Mouse (Mus musculus) liver, embryonic 13.5 days (tissue): ENCODE data around the gene Gm20604. TPM values are rescaled to one million over a fixed set of nuclear protein-coding genes. Genes with fewer than 3 reads are reported as not detected.

Experiments
- ATAC-seq: fragments of 200-750 bp; cut with Nextera tagmentation; 2 replicates; pipeline ENCODE4 v1.8.0; 2017; ENCODE audit warnings: low read depth, mild to moderate bottlenecking, moderate number of reproducible peaks, moderate library complexity
- DNase-seq: peaks from one replicate; pipeline ENCODE4 v3.0.0; 2022
- H3K27ac ChIP-seq: fragments of 300-500 bp; sonication (generic); 2 replicates; pipeline ENCODE4 v1.5.1; 2015; ENCODE audit warnings: moderate library complexity, mild to moderate bottlenecking, inconsistent platforms
- H3K27me3 ChIP-seq: fragments of 300-500 bp; sonication (generic); 2 replicates; pipeline ENCODE4 v1.6.1; 2015; ENCODE audit warnings: mild to moderate bottlenecking, inconsistent platforms
- H3K36me3 ChIP-seq: fragments of 300-500 bp; sonication (generic); 2 replicates; pipeline ENCODE4 v1.6.1; 2015; ENCODE audit warnings: mild to moderate bottlenecking, inconsistent platforms
- H3K4me1 ChIP-seq: fragments of 300-500 bp; sonication (generic); replicated peaks from 2 replicates; pipeline ENCODE4 v1.6.1; 2015; ENCODE audit warnings: inconsistent platforms
- H3K4me2 ChIP-seq: fragments of 300-500 bp; sonication (generic); 2 replicates; pipeline ENCODE4 v1.6.1; 2015; ENCODE audit warnings: inconsistent platforms, mild to moderate bottlenecking, moderate library complexity
- H3K4me3 ChIP-seq: fragments of 300-500 bp; sonication (generic); replicated peaks from 2 replicates; pipeline ENCODE4 v1.5.1; 2015; ENCODE audit warnings: mild to moderate bottlenecking, inconsistent platforms
- H3K9ac ChIP-seq: fragments of 300-500 bp; sonication (generic); 2 replicates; pipeline ENCODE4 v1.6.1; 2015; ENCODE audit warnings: mild to moderate bottlenecking, inconsistent platforms
- H3K9me3 ChIP-seq: fragments of 300-500 bp; sonication (generic); replicated peaks from 2 replicates; pipeline ENCODE4 v1.6.1; 2016; ENCODE audit warnings: inconsistent platforms
- WGBS: fragments of 180-500 bp; shearing (Covaris S2); methylation state at CpG from one replicate; pipeline ENCODE4 v1.1.7; 2015; ENCODE audit not compliant: insufficient replicate concordance; 5-methylcytosine and 5-hydroxymethylcytosine counted together
- polyA plus RNA-seq: library from polyadenylated mRNA; unstranded; fragments of >200 nt; fragmentation: Nextera tagmentation; extraction: Ambion mirVana; gene quantifications from 2 replicates; pipeline ENCODE4 v1.2.1, GENCODE M21; 2015

The Gm20604 gene
- polyA plus RNA-seq, 1 experiment from 2014 or later: 11.0 TPM

DNA sequence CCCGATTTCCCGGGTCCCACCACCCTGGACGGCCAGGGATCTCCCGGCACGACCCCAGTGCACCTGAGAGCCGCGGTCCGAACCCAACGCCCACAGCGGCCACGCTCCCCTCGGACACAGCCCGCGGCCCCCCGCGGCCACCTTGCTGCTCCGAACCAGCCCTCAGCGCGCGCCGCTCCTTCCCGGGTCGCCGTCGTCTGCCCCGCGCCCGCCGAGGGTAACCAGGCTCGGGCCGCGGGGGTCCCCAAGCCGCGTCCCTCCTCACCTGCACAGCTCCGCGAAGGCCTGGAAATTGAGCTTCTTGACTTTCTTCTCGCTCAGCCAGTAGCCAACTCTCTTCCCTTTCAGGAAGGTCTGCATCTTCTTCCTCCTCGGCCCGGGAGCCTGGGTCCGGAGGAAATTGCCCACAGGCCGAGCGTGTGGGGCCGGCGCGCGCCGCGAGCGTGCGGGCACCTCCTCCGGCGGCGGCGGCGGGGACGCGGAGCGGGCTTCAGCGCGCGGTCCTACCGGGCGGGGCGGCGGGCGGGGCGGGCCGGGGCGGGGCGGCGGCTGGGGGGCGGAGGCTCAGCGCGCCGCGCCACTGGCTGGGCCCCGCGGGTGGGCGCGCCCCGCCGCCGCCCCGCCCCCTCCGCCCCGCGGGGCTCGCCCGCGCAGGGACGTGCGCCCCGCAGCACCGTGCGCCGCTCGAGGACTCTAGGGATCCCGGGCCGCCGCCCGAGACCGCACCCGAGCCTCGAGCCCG, 53.8 kb downstream of the Gm20604 start, which contains the start of gene Itpk1:
TSS of gene Itpk1 (minus strand) at position 474 of the 742 bp plus-strand sequence.
- under 1% methylated on average over 79 of the region's 105 CpGs for WGBS
- peak; percentile 48 for DNase-seq
- peak within 1 kb of the TSS; percentile 77 for H3K27ac ChIP-seq
- H3K4me1 ChIP-seq: peaks cover 53% of the 10 kb centered on the region
- H3K4me3 ChIP-seq: peak within 1 kb of the TSS; percentile 75
- H3K4me2 ChIP-seq: peak within 1 kb of the TSS; percentile 99
- ATAC-seq: peak; percentile 93
- H3K9ac ChIP-seq: peak within 1 kb of the TSS; percentile 84
- H3K27me3 ChIP-seq: peaks cover 17% of the 10 kb centered on the region
- no peaks in the 10 kb centered on the region for H3K36me3 ChIP-seq
- no peaks in the 10 kb centered on the region for H3K9me3 ChIP-seq

DNA sequence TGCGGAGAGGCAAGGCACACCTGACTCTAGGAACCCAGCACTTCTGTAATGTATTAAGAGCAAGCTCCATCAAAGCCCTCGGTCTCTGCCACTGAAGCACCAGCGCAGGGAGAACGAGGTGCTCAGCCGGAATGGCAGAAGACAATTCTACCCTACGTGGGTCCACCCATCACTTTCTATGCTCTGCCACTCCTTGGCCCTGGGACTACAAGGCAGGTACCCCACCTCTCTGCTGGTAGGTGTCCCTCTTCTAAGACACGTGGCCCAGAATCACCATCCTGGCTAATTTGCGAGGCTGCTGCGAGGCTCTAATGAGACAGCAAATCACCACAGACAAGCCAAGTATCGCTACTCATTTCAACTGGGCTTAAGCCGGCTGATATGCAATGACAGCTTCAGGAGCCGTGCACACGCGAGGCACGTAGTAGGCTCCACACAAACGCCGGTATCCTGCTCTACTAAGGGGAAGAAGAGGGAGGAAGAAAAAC, 54.5 kb downstream of the Gm20604 start:
- peak overlapping the region; percentile 62 for H3K27ac ChIP-seq
- H3K9me3 ChIP-seq: no peaks in the 10 kb centered on the region
- peaks cover 59% of the 10 kb centered on the region for H3K4me1 ChIP-seq
- H3K4me2 ChIP-seq: peak overlapping the region; percentile 99
- ATAC-seq (no peak), DNase-seq (no peak)
- H3K9ac ChIP-seq: peak overlapping the region; percentile 78
- WGBS: 14% methylated on average over 17 of the region's 17 CpGs
- H3K36me3 ChIP-seq: no peaks in the 10 kb centered on the region
- peaks cover 17% of the 10 kb centered on the region for H3K27me3 ChIP-seq
- H3K4me3 ChIP-seq: peak overlapping the region; percentile 75

DNA sequence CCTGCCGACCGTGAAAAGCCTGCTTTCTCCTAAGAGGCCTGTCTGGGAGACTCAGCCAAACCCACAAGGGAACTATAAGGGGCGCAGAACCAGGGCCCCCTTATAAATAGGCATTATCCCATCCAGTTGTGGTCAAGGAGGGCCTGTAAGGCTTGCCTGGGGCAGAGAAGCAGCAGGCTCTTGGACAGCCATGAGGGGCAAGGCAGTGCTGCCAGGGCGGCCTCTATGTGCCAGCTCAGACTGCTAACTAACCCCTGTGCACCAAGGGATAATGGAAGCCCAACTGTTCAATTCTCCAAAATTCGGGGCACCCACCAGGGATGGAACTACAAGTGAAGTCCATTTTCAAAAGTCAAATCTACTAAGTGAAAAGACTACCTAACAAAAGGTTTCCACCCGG, 55.0 kb downstream of the Gm20604 start:
- Histone ChIP-seq H3K9me3 (no peaks in the 10 kb centered on the region), H3K36me3 (no peaks in the 10 kb centered on the region), H3K9ac (peak overlapping the region; percentile 78; the same call in 1 of the 2 replicates), H3K4me3 (peak overlapping the region; percentile 75), H3K27ac (peak overlapping the region; percentile 1; the same call in 1 of the 2 replicates), H3K4me1 (peaks cover 65% of the 10 kb centered on the region), H3K27me3 (peaks cover 17% of the 10 kb centered on the region), H3K4me2 (peak overlapping the region; percentile 99)
- WGBS: 58% methylated on average over 6 of the region's 6 CpGs
- DNase-seq (no peak), ATAC-seq (no peak)

DNA sequence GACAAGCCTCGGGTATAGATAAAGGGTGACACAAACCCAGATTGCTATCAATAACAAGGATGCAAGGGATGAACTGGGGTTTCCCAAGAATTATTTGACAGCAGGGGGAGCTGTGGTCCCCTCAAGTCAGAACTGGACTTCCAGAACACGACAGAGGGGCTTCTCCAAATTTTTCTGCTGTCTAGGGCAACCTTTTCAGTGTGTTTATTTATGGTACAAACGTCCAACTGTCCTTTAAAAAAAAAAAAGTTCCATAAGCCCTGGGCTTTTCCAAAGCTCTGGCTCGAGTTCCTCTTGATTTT, 55.4 kb downstream of the Gm20604 start:
- H3K4me3 ChIP-seq: peak overlapping the region; percentile 75
- peaks cover 68% of the 10 kb centered on the region for H3K4me1 ChIP-seq
- ATAC-seq: no peak
- H3K27ac ChIP-seq: 0 out of 2 replicates have a peak overlapping the region, but pooled peaks have one; percentile 8
- peaks cover 17% of the 10 kb centered on the region for H3K27me3 ChIP-seq
- no peak for DNase-seq
- H3K36me3 ChIP-seq: no peaks in the 10 kb centered on the region
- no peaks in the 10 kb centered on the region for H3K9me3 ChIP-seq
- peak overlapping the region; percentile 78; the same call in 1 of the 2 replicates for H3K9ac ChIP-seq
- 9% methylated on average over 4 of the region's 4 CpGs for WGBS
- H3K4me2 ChIP-seq: peak overlapping the region; percentile 99

DNA sequence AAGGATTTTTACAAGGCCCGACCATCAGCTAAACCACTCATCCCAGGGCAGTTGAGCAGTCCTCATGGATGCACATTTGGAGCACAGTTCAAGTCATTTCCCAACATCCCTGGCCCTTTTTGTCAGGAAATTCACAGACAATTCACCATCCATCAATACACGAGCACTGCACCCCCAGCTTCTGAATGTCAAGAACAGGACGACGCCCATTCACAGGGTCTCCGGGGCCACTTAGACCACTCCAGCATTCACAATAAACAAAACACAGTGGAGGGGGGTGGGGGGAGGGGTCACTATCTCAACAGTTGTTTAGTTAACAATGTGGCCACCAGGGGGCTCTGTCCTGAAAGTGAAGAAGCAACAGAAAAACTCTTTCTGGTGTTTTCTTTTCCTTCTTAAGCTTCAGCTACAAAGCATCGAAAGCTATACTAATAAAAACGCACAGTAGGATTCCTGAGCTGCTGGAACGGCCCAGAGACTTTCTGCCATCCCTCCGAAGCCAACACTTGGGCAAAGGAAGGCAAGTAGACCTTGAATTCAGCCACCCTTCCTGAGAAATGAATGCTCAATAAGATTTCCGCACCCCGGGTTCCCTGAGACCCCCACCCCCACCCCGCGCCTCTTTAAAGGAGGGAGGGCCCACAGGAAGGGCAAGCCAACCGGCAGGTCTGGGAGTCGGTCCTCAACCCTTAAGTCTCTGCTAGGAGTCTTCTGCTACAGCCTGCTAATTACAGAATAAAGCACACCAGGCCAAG, 55.9 kb downstream of the Gm20604 start:
- H3K4me1 ChIP-seq: peaks cover 74% of the 10 kb centered on the region

DNA sequence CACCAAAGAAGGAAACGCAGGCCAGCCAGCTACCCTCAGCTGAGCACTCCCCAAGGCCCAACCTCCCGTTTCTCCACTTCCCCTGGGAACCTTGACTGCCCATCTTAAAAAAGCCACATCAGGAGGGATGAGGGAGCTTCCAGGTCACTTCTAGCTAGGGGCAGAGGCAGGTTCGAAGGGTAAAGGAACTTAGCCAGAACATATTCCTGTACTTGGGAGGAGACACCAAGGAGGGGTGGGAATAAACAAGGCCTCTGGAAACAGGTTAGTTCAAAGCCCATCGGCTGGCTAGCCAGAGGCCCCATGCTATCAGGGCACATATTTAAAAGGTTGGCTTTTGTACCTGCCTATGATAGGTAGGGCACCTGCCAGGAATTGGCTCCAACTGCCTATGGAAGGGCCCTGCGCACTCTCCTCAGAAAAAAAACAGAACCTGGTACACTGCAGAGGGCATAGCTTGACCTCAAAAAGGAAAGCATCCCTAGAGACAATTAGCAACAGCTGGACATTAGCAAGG, 56.7 kb downstream of the Gm20604 start:
- peaks cover 12% of the 10 kb centered on the region for H3K27me3 ChIP-seq
- H3K4me1 ChIP-seq: peaks cover 81% of the 10 kb centered on the region
- 64% methylated on average over 5 of the region's 5 CpGs for WGBS

More for the DNA sequence above, 55.9 kb downstream of the Gm20604 start:
- Histone ChIP-seq H3K36me3 (no peaks in the 10 kb centered on the region), H3K4me3 (peak overlapping the region; percentile 75), H3K27ac (peak overlapping the region; percentile 8; the same call in 1 of the 2 replicates), H3K9ac (peak overlapping the region; percentile 44; the same call in 1 of the 2 replicates), H3K27me3 (peaks cover 17% of the 10 kb centered on the region), H3K4me2 (peak overlapping the region; percentile 99), H3K9me3 (no peaks in the 10 kb centered on the region)
- DNase-seq: peak; percentile 48
- 8% methylated on average over 15 of the region's 15 CpGs for WGBS
- no peak for ATAC-seq

DNA sequence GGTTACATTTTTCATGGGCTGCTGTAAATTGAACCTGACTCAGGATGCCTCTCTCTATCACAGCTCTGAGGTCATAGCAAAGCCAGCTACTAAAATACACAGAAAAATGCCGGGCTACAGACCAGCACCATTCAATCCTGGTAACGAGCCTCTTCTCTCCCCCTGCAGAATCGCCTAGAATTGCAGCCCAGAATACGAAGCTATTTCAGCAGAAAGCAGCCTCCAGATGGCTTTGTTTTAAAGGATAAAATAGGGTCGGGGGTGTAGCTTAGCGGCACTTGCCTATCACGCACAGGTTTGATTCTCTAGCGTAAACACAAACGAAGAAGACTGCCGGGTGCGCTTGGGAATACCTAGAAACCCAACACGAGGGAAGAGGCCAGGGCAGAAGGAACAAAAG, 58.0 kb downstream of the Gm20604 start:
- Histone ChIP-seq H3K4me3 (no peak overlapping the region), H3K4me2 (no peak overlapping the region), H3K9me3 (no peaks in the 10 kb centered on the region), H3K4me1 (peaks cover 90% of the 10 kb centered on the region), H3K9ac (no peak overlapping the region), H3K27ac (no peak overlapping the region), H3K36me3 (no peaks in the 10 kb centered on the region), H3K27me3 (0 out of 2 replicates have a peak, but pooled peaks cover 3% of the 10 kb centered on the region)
- DNase-seq (no peak), ATAC-seq (no peak)
- 71% methylated on average over 12 of the region's 12 CpGs for WGBS

More for the DNA sequence above, 56.7 kb downstream of the Gm20604 start:
- H3K4me3 ChIP-seq: no peak overlapping the region
- H3K9ac ChIP-seq: no peak overlapping the region
- DNase-seq: no peak
- ATAC-seq: no peak
- no peak overlapping the region for H3K27ac ChIP-seq
- no peaks in the 10 kb centered on the region for H3K9me3 ChIP-seq
- no peaks in the 10 kb centered on the region for H3K36me3 ChIP-seq
- no peak overlapping the region for H3K4me2 ChIP-seq

DNA sequence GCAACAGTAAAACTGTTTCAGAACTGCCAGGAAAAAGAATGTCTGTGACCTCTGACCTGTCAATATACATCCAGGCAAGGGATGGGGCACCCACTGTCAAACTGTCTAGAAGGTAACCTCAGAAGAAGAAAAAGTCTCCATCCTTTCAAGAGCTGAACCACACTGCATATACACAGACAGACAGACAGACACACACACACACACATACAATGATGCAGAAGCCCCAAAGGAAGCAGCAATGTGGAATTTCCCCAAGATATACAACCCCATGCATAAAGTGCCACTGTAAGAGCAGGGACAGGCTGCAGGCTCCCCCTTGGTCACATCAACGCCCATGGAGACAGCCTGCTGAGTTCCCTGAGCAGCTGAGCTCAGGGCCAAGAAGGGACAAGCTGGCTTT, 59.3 kb downstream of the Gm20604 start:
- H3K9me3 ChIP-seq: no peaks in the 10 kb centered on the region
- ATAC-seq (no peak), DNase-seq (no peak)
- 70% methylated on average over 1 of the region's 1 CpGs for WGBS
- no peaks in the 10 kb centered on the region for H3K36me3 ChIP-seq
- no peak overlapping the region for H3K4me3 ChIP-seq
- no peak overlapping the region for H3K9ac ChIP-seq
- 0 out of 2 replicates have a peak, but pooled peaks cover 3% of the 10 kb centered on the region for H3K27me3 ChIP-seq
- no peak overlapping the region for H3K4me2 ChIP-seq
- H3K4me1 ChIP-seq: peaks cover 92% of the 10 kb centered on the region
- no peak overlapping the region for H3K27ac ChIP-seq

DNA sequence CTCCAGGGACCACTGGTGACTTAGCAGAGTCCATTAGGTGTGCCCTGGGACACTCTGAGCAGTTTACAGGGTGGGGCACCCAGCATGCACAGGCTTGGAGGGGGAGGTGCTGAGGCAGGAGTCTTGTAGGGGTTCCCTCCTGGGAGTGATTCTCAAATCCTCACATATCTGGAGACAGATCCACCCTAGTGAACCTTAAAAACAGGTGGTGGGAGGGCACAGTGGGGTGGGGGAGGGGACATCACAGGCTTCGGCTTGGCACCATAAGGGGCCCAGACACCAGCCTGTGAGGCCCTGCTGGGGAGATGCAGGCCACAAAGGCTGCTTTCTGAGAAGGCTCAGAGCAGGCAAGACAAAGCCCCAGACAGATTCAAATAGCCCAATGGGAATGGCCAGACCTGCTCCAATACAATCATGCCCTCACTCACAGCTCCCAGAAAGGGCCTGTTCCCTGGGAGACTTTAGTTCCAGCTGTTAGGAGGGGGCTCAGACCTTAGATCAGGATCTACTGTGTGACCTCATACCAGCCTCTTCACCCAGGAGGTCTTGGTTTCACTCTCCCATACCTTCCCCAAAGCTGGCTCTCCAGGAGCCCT, 60.3 kb downstream of the Gm20604 start:
- Histone ChIP-seq H3K27me3 (no peaks in the 10 kb centered on the region), H3K9me3 (no peaks in the 10 kb centered on the region), H3K4me2 (0 out of 2 replicates have a peak overlapping the region, but pooled peaks have one; percentile 2), H3K4me3 (no peak overlapping the region), H3K36me3 (no peaks in the 10 kb centered on the region), H3K4me1 (peaks cover 82% of the 10 kb centered on the region), H3K27ac (no peak overlapping the region), H3K9ac (no peak overlapping the region)
- DNase-seq (no peak), ATAC-seq (peak; percentile 70)
- WGBS: 32% methylated on average over 1 of the region's 1 CpGs

DNA sequence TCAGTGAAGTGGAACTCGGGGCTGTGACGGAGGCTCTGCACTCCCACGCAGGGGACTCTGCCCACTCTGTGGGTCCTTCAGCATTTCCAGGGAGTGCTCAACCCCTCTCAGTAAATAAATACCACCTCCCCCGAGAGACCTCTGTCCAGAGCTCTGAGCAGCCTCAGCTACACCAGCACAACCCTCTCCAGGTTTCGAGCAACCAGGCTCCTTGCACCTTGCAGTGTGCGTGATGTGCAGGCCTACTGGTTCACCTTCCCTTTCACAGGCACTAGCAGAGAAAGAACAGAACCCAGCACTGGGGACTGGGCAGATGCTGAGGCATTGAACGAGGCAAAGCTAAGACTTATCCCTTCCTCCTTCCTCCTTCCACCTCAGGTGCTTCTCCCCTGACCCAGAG, 61.1 kb downstream of the Gm20604 start:
- no peak for ATAC-seq
- DNase-seq: no peak
- H3K4me3 ChIP-seq: no peak overlapping the region
- no peak overlapping the region; the same call in 1 of the 2 replicates for H3K27ac ChIP-seq
- H3K4me1 ChIP-seq: peaks cover 75% of the 10 kb centered on the region
- no peaks in the 10 kb centered on the region for H3K36me3 ChIP-seq
- no peak overlapping the region for H3K9ac ChIP-seq
- H3K27me3 ChIP-seq: no peaks in the 10 kb centered on the region
- no peaks in the 10 kb centered on the region for H3K9me3 ChIP-seq
- WGBS: 78% methylated on average over 7 of the region's 7 CpGs
- H3K4me2 ChIP-seq: no peak overlapping the region
